Mouse (Mus musculus) intestine, embryonic 15.5 days (tissue): ENCODE results near the gene Prpf3. TPM values are rescaled to one million over a fixed set of nuclear protein-coding genes. Genes with fewer than 3 reads are reported as not detected.
A peak's percentile ranks its signal among the peaks of the same experiment; 100 is the strongest.
"Not testable (repeated sequence)": the region's sequence is repeated elsewhere in the genome, so short reads cannot be mapped to it uniquely, and the experiment has no call there.

Experiments used
- ATAC-seq: fragments of 200-750 bp; cut with Nextera tagmentation; 2 replicates; pipeline ENCODE4 v1.8.0; 2017; ENCODE audit warnings: moderate TSS enrichment, moderate library complexity
- H3K27ac ChIP-seq: fragments of 300-500 bp; sonication (generic); 2 replicates; pipeline ENCODE4 v1.5.1; 2015; ENCODE audit warnings: mild to moderate bottlenecking, inconsistent platforms
- H3K27me3 ChIP-seq: fragments of 300-500 bp; sonication (generic); replicated peaks from 2 replicates; pipeline ENCODE4 v1.6.1; 2015; ENCODE audit warnings: inconsistent platforms
- H3K36me3 ChIP-seq: fragments of 300-500 bp; sonication (generic); 2 replicates; pipeline ENCODE4 v1.6.1; 2015; ENCODE audit warnings: inconsistent platforms
- H3K4me1 ChIP-seq: fragments of 300-500 bp; sonication (generic); replicated peaks from 2 replicates; pipeline ENCODE4 v1.6.1; 2015; ENCODE audit warnings: inconsistent platforms
- H3K4me2 ChIP-seq: fragments of 300-500 bp; sonication (generic); replicated peaks from 2 replicates; pipeline ENCODE4 v1.6.1; 2015; ENCODE audit warnings: mild to moderate bottlenecking, inconsistent platforms
- H3K4me3 ChIP-seq: fragments of 300-500 bp; sonication (generic); replicated peaks from 2 replicates; pipeline ENCODE4 v1.5.1; 2015; ENCODE audit warnings: inconsistent platforms
- H3K9ac ChIP-seq: fragments of 300-500 bp; sonication (generic); 2 replicates; pipeline ENCODE4 v1.6.1; 2015; ENCODE audit warnings: inconsistent platforms
- H3K9me3 ChIP-seq: fragments of 300-500 bp; sonication (generic); 2 replicates; pipeline ENCODE4 v1.6.1; 2016; ENCODE audit warnings: inconsistent platforms
- WGBS: fragments of 180-500 bp; shearing (Covaris S2); methylation state at CpG from one replicate; pipeline ENCODE4 v1.1.7; 2015; 5-methylcytosine and 5-hydroxymethylcytosine counted together
- polyA plus RNA-seq: library from polyadenylated mRNA; unstranded; fragments of >200 nt; fragmentation: Nextera tagmentation; extraction: Ambion mirVana; gene quantifications from 2 replicates; pipeline ENCODE4 v1.2.1, GENCODE M21; 2015

Gene Prpf3
- polyA plus RNA-seq, 1 experiment from 2014 or later, result 44.2 TPM

- WGBS, result 5% methylated on average over 15 of the region's 15 CpGs
- H3K4me1 ChIP-seq, result peaks cover 11% of the 10 kb centered on the region
- ATAC-seq, result peak; percentile 56
Observed at GRCm38 (mm10) chr3:95870976-95871375, 15.3 kb upstream of the Prpf3 start.

DNA sequence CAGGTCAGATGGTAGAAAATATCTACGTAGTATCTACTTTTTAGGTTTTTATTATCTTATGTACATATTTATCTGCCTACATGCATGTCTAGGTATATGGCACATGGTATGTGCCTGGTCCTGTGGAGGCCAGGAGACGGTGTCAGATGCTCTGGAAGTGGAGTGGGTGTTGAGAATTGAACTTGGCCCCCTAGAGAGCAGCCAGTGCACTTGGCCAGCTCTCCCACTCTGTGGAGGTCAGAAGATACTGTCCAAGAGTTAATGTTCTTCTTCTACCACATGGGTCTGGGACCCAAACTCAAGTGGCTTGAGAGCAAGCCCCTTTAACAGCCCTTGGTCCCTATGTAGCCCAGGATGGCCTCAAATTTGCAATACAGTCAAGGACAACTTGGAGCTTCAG is 11.7 kb upstream of the Prpf3 start:
- ATAC-seq, result no peak
- H3K4me3 ChIP-seq, result no peak overlapping the region
- H3K4me1 ChIP-seq, result peaks cover 10% of the 10 kb centered on the region
- H3K9ac ChIP-seq, result no peak overlapping the region
- H3K27ac ChIP-seq, result no peak overlapping the region
- H3K4me2 ChIP-seq, result no peak overlapping the region
- H3K36me3 ChIP-seq, result peaks cover 11% of the 10 kb centered on the region; the same call in 1 of the 2 replicates
- no peaks in the 10 kb centered on the region for H3K9me3 ChIP-seq
- H3K27me3 ChIP-seq, result no peaks in the 10 kb centered on the region
- 91% methylated on average over 2 of the region's 2 CpGs for WGBS

More at GRCm38 (mm10) chr3:95870976-95871375, 15.3 kb upstream of the Prpf3 start:
- Histone ChIP-seq H3K27ac (peak overlapping the region; percentile 92), H3K27me3 (no peaks in the 10 kb centered on the region), H3K9ac (peak overlapping the region; percentile 70), H3K4me3 (peak overlapping the region; percentile 64), H3K9me3 (no peaks in the 10 kb centered on the region), H3K36me3 (no peaks in the 10 kb centered on the region), H3K4me2 (peak overlapping the region; percentile 67)

- Histone ChIP-seq H3K9ac (no peak overlapping the region), H3K9me3 (no peaks in the 10 kb centered on the region), H3K27ac (no peak overlapping the region), H3K4me1 (0 out of 2 replicates have a peak, but pooled peaks cover 5% of the 10 kb centered on the region), H3K4me2 (no peak overlapping the region), H3K36me3 (peaks cover 11% of the 10 kb centered on the region; the same call in 1 of the 2 replicates), H3K27me3 (no peaks in the 10 kb centered on the region), H3K4me3 (no peak overlapping the region)
- no peak for ATAC-seq
- WGBS, result 86% methylated on average over 5 of the region's 5 CpGs
Observed at GRCm38 (mm10) chr3:95866071-95866470, 10.4 kb upstream of the Prpf3 start.

- no peak for ATAC-seq
- H3K36me3 ChIP-seq, result peaks cover 11% of the 10 kb centered on the region; the same call in 1 of the 2 replicates
Observed at GRCm38 (mm10) chr3:95865571-95865970, 9.9 kb upstream of the Prpf3 start.

GRCm38 (mm10) chr3:95865050-95865449 is 9.4 kb upstream of the Prpf3 start:
- Histone ChIP-seq H3K4me1 (no peaks in the 10 kb centered on the region), H3K4me2 (no peak overlapping the region), H3K9ac (no peak overlapping the region), H3K27ac (no peak overlapping the region), H3K4me3 (no peak overlapping the region), H3K9me3 (no peaks in the 10 kb centered on the region), H3K27me3 (no peaks in the 10 kb centered on the region), H3K36me3 (peaks cover 11% of the 10 kb centered on the region; the same call in 1 of the 2 replicates)
- 85% methylated on average over 5 of the region's 5 CpGs for WGBS
- no peak for ATAC-seq

More at GRCm38 (mm10) chr3:95865571-95865970, 9.9 kb upstream of the Prpf3 start:
- Histone ChIP-seq H3K9me3 (no peaks in the 10 kb centered on the region), H3K4me2 (no peak overlapping the region), H3K27ac (no peak overlapping the region), H3K27me3 (no peaks in the 10 kb centered on the region), H3K9ac (no peak overlapping the region), H3K4me1 (0 out of 2 replicates have a peak, but pooled peaks cover 4% of the 10 kb centered on the region), H3K4me3 (no peak overlapping the region)
- 87% methylated on average over 20 of the region's 20 CpGs for WGBS

DNA sequence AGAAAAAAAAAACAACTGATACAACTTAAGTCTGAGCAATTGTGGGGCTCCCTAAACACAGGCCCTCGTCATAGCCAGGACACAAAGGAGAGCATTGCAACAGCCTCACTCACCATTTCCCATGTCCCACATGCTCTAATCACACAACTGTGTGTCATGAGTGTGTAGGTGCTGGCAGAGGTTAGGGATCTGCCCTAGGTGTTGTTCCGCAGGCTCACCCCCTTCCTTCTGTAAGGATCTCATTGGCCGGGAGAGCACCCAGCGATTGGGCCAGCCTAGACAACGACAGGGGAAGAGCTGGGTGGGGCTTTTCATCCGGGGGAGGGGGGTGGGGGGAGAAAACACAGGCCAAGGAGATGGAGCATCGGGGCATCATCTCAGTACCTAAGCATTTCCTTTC is 7.9 kb upstream of the Prpf3 start:
- no peaks in the 10 kb centered on the region for H3K4me1 ChIP-seq
- no peak overlapping the region for H3K9ac ChIP-seq
- H3K27ac ChIP-seq, result no peak overlapping the region
- H3K27me3 ChIP-seq, result no peaks in the 10 kb centered on the region
- no peaks in the 10 kb centered on the region for H3K9me3 ChIP-seq
- ATAC-seq, result no peak
- H3K4me2 ChIP-seq, result no peak overlapping the region
- peaks cover 11% of the 10 kb centered on the region; the same call in 1 of the 2 replicates for H3K36me3 ChIP-seq
- H3K4me3 ChIP-seq, result no peak overlapping the region
- WGBS, result 81% methylated on average over 7 of the region's 7 CpGs

- peak; percentile 48; the same call in 1 of the 2 replicates for ATAC-seq
- 45% methylated on average over 2 of the region's 2 CpGs for WGBS
Observed at GRCm38 (mm10) chr3:95861796-95862195, 6.1 kb upstream of the Prpf3 start.

GRCm38 (mm10) chr3:95861216-95861615 is 5.5 kb upstream of the Prpf3 start:
- WGBS, result 73% methylated on average over 10 of the region's 10 CpGs
- no peaks in the 10 kb centered on the region for H3K9me3 ChIP-seq
- no peak overlapping the region for H3K4me3 ChIP-seq
- peaks cover 11% of the 10 kb centered on the region; the same call in 1 of the 2 replicates for H3K36me3 ChIP-seq
- H3K4me1 ChIP-seq, result no peaks in the 10 kb centered on the region
- H3K27ac ChIP-seq, result no peak overlapping the region
- no peak for ATAC-seq
- H3K4me2 ChIP-seq, result no peak overlapping the region
- H3K27me3 ChIP-seq, result no peaks in the 10 kb centered on the region
- H3K9ac ChIP-seq, result no peak overlapping the region

More at GRCm38 (mm10) chr3:95861796-95862195, 6.1 kb upstream of the Prpf3 start:
- Histone ChIP-seq H3K4me2 (no peak overlapping the region), H3K36me3 (peaks cover 11% of the 10 kb centered on the region; the same call in 1 of the 2 replicates), H3K27ac (no peak overlapping the region), H3K4me3 (no peak overlapping the region), H3K27me3 (no peaks in the 10 kb centered on the region), H3K9me3 (no peaks in the 10 kb centered on the region), H3K4me1 (no peaks in the 10 kb centered on the region), H3K9ac (no peak overlapping the region)

- Histone ChIP-seq H3K9ac (no peak overlapping the region), H3K27me3 (no peaks in the 10 kb centered on the region), H3K9me3 (no peaks in the 10 kb centered on the region), H3K36me3 (peaks cover 8% of the 10 kb centered on the region; the same call in 1 of the 2 replicates), H3K27ac (no peak overlapping the region), H3K4me1 (no peaks in the 10 kb centered on the region), H3K4me2 (no peak overlapping the region), H3K4me3 (no peak overlapping the region)
- 90% methylated on average over 3 of the region's 3 CpGs for WGBS
- no peak for ATAC-seq
Observed at GRCm38 (mm10) chr3:95860323-95860722, 4.6 kb upstream of the Prpf3 start.

- not testable (repeated sequence) for H3K4me3 ChIP-seq, ATAC-seq, H3K9me3 ChIP-seq, H3K4me2 ChIP-seq, H3K36me3 ChIP-seq, H3K27ac ChIP-seq, H3K4me1 ChIP-seq, H3K9ac ChIP-seq, H3K27me3 ChIP-seq
- 80% methylated on average over 3 of the region's 3 CpGs for WGBS
Observed at GRCm38 (mm10) chr3:95858278-95858677, 2.6 kb upstream of the Prpf3 start.

GRCm38 (mm10) chr3:95857050-95857449 is 1.4 kb upstream of the Prpf3 start:
- H3K4me1 ChIP-seq, ATAC-seq, H3K27ac ChIP-seq, H3K36me3 ChIP-seq, H3K27me3 ChIP-seq, H3K9ac ChIP-seq, H3K4me3 ChIP-seq, H3K9me3 ChIP-seq, H3K4me2 ChIP-seq: not testable (repeated sequence)
- WGBS, result 84% methylated on average over 1 of the region's 1 CpGs

- no peaks in the 10 kb centered on the region for H3K9me3 ChIP-seq
- no peaks in the 10 kb centered on the region for H3K27me3 ChIP-seq
- ATAC-seq, result peak; percentile 57
- H3K4me2 ChIP-seq, result peak overlapping the region; percentile 63
- WGBS, result 24% methylated on average over 7 of the region's 7 CpGs
- peak overlapping the region; percentile 78 for H3K27ac ChIP-seq
- peaks cover 3% of the 10 kb centered on the region for H3K36me3 ChIP-seq
- H3K9ac ChIP-seq, result peak overlapping the region; percentile 37
- H3K4me1 ChIP-seq, result no peaks in the 10 kb centered on the region
- peak overlapping the region; percentile 82 for H3K4me3 ChIP-seq
Observed at GRCm38 (mm10) chr3:95856115-95856514, 430 bp upstream of the Prpf3 start.

- no peak overlapping the region for H3K4me3 ChIP-seq
- no peak for ATAC-seq
- WGBS, result 92% methylated on average over 8 of the region's 8 CpGs
- H3K4me2 ChIP-seq, result no peak overlapping the region
- H3K9ac ChIP-seq, result no peak overlapping the region
- H3K27me3 ChIP-seq, result no peaks in the 10 kb centered on the region
- no peak overlapping the region for H3K27ac ChIP-seq
- no peaks in the 10 kb centered on the region for H3K9me3 ChIP-seq
- H3K4me1 ChIP-seq, result no peaks in the 10 kb centered on the region
- H3K36me3 ChIP-seq, result peaks cover 28% of the 10 kb centered on the region
Observed at GRCm38 (mm10) chr3:95851317-95851716, 4.4 kb downstream of the Prpf3 start.
